Mouse (Mus musculus) mature B cell (primary cell): Measurements from ENCODE around the gene Purb.
"Not testable (repeated sequence)": the region's sequence is repeated elsewhere in the genome, so short reads cannot be mapped to it uniquely, and the experiment has no call there.

Experiments
- in situ Hi-C: fragments of 300-500 bp; cut with MboI; formaldehyde crosslinking; loops from 2 replicates; pipeline ENCODE4 v1.14.3; 2019

Purb gene

GRCm38 (mm10) chr11:6484244-6484959 is 8.7 kb upstream of the Purb start:
- in situ Hi-C loops, result no loop called here

- in situ Hi-C loops, result no loop called here
These were observed 7.4 kb upstream of the Purb start for GRCm38 (mm10) chr11:6483103-6483502.

GRCm38 (mm10) chr11:6481669-6482185 is 6.0 kb upstream of the Purb start:
- in situ Hi-C loops, result no loop called here

GRCm38 (mm10) chr11:6480681-6481405 is 5.1 kb upstream of the Purb start:
- in situ Hi-C loops, result no loop called here

DNA sequence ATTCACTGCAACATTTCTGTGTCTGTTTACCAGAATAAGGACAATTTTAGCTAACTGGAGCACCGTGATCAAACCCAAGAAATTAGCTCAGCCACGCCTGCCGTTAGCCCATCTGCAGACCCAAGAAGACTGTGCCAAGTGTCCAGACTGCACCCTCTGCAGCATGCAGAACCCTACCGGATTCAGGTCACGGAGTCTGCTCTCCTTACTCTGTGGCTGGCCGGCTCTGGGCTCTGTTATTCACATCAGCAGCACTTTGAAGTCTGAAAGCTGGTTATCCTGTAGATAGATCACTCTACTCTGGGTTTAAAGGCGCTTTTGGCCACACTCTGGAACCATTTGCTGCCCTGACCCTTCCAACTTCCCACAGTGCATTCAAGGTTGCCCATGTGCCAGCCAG is 4.5 kb upstream of the Purb start:
- in situ Hi-C loops, result no loop called here

- in situ Hi-C loops, result no loop called here
These were observed 3.5 kb upstream of the Purb start for GRCm38 (mm10) chr11:6479231-6479630.

- in situ Hi-C loops, result no loop called here
These were observed 1.6 kb upstream of the Purb start for GRCm38 (mm10) chr11:6477350-6477749.

DNA sequence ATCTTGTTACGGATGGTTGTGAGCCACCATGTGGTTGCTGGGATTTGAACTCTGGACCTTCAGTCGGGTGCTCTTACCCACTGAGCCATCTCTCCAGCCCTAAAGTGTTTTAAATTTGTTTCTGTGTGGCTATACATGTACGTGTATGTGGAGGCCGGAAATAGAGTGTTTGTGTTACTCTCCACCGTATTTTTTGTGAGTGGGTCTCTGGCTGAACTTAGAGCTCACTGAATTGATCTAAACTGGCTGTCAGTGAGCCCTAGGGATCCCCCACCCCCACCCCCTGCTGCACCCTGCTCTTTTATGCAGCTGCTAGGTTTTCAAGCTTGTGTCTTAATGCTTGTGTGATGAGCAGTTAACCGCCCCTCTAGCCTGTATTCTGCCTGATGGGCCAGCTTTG is 1.2 kb upstream of the Purb start:
- in situ Hi-C loops, result no loop called here

- in situ Hi-C loops, result no loop called here
These were observed 614 bp downstream of the Purb start for GRCm38 (mm10) chr11:6474874-6475731.

- in situ Hi-C loops, result no loop called here
These were observed 1.3 kb downstream of the Purb start for GRCm38 (mm10) chr11:6474381-6474780.

DNA sequence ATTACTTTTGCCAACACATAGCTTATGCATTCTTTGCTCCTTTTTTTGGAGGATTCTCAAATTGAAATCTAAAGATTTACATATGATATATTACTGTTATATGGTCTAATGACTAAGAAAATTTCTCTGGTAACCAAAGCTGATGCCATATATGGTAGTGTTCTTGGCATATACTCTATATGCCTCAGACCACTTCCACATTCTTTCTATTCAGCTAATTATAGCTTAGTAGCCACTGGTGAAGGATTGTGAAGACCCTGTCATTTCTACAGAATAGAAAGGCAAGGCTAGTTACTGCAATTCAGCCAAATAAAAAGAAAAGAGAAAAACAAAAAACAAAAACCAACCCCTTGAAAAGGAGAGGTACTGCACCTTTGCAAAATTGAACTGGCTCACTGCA is 3.6 kb downstream of the Purb start:
- in situ Hi-C loops, result no loop called here

DNA sequence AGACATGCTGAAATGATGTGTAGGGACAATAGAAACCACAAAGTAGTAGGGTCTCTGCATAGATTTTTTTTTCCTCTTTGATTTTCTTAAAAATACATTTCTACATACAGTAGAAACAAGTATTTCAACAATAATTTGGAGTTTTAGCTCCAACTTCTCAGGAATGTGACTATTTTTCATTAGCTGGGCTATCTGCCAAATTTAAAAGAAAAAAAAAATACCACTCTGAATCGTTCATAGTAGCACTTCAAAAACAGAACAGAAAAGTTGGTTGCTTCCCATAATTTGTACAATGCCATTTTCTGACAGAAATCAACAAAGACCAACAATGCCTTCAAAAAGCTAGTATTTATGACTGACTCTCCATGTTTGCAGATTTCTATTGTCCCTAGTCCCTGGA is 4.2 kb downstream of the Purb start:
- in situ Hi-C loops, result no loop called here

DNA sequence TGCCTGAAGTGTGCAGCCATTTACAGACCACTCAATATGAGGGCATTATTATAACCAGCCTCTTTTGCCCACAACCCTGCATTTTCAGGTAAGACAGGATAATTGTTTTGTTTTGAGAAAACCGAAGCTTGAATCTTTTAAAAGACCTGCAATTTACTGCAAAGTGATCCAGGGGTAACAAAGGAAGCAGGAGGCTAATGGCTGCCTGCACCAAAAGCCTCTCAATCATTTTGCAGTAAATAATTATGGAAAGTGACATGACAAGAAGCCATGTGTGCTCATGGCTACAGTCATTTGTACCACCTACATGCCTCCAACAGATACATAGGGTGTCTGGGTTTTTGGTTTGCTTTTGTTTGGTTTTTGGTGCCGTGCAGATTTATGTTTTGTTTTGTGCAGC is 4.7 kb downstream of the Purb start:
- in situ Hi-C loops, result no loop called here

DNA sequence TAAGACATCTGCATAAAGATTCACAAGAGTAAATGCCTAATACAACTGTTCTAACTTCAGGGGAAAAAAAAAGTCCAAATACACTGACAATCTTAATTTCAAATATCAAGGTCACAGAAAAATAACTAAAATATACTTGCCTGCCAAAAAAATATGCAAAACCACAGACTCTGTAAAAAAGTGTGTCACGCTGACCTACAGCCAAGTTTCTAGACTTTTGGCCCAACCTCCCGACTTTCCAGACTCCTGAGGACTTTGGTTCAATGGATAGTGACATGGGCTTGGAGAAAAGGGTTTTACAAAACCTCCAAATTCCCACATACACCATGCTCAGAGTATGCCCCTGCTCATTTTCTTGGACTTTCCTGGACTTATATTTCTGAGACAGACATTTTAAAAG is 7.2 kb downstream of the Purb start:
- in situ Hi-C loops, result no loop called here

GRCm38 (mm10) chr11:6465122-6465521 is 10.6 kb downstream of the Purb start:
- in situ Hi-C loops, result no loop called here

- in situ Hi-C loops, result no loop called here
These were observed 12.4 kb downstream of the Purb start for GRCm38 (mm10) chr11:6463159-6463837.

DNA sequence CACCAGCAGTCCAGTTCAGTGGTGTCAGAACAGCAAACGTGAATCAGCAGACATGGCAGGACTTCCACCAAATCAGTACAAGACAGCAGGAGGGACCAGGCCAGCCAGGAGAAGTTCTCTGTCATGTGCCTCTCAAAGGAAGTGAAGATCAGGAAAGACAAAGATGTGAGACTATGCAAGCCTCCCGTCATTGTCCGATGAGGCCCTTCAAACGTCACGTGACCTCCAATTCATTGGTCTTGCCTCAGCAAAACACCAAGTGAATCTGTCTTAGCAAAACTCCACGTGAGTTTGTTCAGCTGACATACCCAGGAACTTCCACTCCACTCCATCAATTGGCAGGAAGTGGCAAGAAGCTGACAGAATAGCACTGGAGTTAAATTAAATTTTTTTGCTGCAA is 19.6 kb downstream of the Purb start:
- in situ Hi-C loops, result no loop called here

DNA sequence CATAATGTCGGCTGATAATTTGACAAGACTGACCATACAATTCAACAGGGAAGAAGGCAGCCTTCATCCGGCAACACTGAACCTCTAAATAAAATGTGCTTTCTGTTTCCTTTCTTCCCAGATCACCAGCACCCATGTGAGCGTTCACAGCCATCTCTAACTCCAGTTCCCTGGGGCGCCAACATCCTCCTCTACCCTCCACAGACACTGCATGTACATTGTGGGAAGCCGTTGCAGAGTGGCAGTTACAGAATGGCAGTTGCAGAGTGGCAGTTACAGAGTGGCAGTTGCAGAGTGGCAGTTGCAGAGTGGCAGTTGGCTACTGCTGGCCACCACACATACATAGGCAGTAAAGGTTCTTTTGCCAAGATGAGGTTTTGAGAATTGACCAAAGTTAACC is 27.6 kb downstream of the Purb start:
- in situ Hi-C loops, result not testable (repeated sequence)

- in situ Hi-C loops, result no loop called here
These were observed 28.2 kb downstream of the Purb start for GRCm38 (mm10) chr11:6447493-6447892.

- in situ Hi-C loops, result no loop called here
These were observed 29.8 kb downstream of the Purb start for GRCm38 (mm10) chr11:6445951-6446350.

- in situ Hi-C loops, result no loop called here
These were observed 30.3 kb downstream of the Purb start for GRCm38 (mm10) chr11:6445441-6445840.
